Mouse (Mus musculus): Measurements from ENCODE around the gene Irs1.

GRCm38 (mm10) chr1:82272231-82272630 lies 19.0 kb downstream of the Irs1 start:
- no peak for TF ChIP-seq POLR2A (IDR thresholded peaks at IDR 0.05; ENCODE audit: insufficient read depth, low read depth, low read length)
- TF ChIP-seq CTCF (IDR thresholded peaks at IDR 0.05), result no peak
- TF ChIP-seq EP300 (IDR thresholded peaks at IDR 0.05; ENCODE audit: insufficient read depth, low read depth, low read length), result no peak
